Mouse (Mus musculus): ENCODE results near the gene Grhl3. TPM values are rescaled to one million over a fixed set of nuclear protein-coding genes. Genes with fewer than 3 reads are reported as not detected.
"Not testable (repeated sequence)": the region's sequence is repeated elsewhere in the genome, so short reads cannot be mapped to it uniquely, and the experiment has no call there.

Gene Grhl3
- 6.8 TPM in 2 replicates for polyA plus RNA-seq (2015; fragmentation: Nextera tagmentation; extraction: Ambion mirVana)

DNA sequence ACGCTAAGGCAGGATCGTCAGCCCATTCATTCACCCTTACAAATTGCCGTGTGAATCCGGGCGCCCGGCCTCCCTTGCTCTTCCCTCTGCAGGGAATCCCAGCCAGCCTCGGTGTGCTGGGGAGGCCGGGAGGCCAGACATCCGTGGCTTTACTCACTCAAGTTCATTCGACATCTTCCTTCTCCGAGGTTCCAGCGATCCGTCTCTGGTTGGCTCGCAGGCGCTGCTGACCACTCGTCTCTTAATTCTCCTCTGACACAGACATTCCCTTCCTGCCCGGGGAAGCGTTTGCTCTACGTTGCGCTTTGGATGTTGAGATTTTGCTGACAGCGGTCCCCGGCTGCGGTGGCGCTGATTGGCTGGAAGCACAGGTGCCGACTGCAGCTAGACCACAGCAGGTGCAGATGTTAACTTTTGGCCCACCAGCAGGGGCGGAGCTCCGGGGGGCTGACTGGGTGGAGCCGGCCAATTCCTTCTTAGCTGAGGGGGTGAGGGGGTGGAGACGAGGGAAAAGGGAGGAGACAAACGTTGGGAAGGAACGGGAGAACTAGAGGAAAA lies at the start of gene Grhl3:
Grhl3 (minus strand) TSS at position 380 of the 558 bp plus-strand sequence.
- Histone ChIP-seq H3K4me2 (ENCODE audit: low read depth, low read length) (peak within 1 kb of the TSS; percentile 79), H3K4me3 (ENCODE audit: low read length) (peak within 1 kb of the TSS; percentile 53), H3K9me3 (replicated peaks; ENCODE audit: control insufficient read depth, low read length) (no peaks in the 10 kb centered on the region), H3K9ac (ENCODE audit: low read length) (peak within 1 kb of the TSS; percentile 75), H3K27me3 (ENCODE audit: control insufficient read depth, insufficient read depth, low read length) (peaks cover 7% of the 10 kb centered on the region; the same call in 1 of the 2 replicates), H3K27ac (ENCODE audit: low read length) (peak within 1 kb of the TSS; percentile 85), H3K4me1 (ENCODE audit: control insufficient read depth, insufficient read depth, low read length) (peaks cover 49% of the 10 kb centered on the region), H3K36me3 (ENCODE audit: control insufficient read depth, insufficient read depth) (no peaks in the 10 kb centered on the region)
- ATAC-seq (replicated peaks; ENCODE audit: extremely low read depth, insufficient read depth, low FRiP score), result 0 out of 2 replicates have a peak, but pooled peaks have one; percentile 38
- 2% methylated on average over 31 of the region's 31 CpGs for WGBS

DNA sequence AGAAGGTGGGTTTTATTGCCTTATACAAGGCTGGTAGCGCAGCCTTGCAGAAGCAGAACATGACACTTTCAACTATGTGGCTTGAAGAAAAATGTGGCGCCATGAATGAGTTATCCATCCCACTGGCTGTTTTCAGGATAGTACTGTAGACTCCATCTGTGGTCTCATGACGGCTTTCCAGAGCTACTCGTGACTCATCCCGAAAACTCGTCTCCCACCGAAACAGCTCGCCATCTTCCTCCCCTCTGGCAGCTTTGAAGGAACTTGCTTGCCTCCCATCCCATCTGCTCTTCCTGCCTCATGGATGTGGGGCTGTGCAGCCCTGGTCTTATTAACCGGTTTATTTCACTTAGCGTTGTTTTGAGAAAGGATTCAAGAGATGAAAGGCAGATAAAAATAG lies 48.9 kb upstream of the Grhl3 start:
- no peak for ATAC-seq (replicated peaks; ENCODE audit: extremely low read depth, insufficient read depth, low FRiP score)

DNA sequence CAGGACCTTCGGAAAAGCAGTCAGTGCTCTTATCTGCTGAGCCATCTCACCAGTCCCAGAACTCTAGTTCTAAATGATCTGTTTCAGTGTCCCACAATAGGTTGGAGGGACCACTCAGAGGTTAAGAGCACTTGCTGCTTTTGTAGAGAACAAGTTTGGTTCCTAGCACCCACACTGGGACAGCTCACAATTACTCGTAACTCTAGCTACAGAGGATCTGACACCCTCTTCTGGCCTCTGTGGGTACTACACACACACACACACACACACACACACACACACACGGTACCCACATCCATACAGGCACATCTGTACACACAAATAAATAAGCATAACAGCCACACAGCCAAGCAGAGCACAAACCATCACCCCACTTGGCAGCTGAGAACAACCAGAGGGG lies 47.0 kb upstream of the Grhl3 start:
- Histone ChIP-seq H3K27ac (ENCODE audit: low read length) (no peak overlapping the region), H3K9ac (ENCODE audit: low read length) (no peak overlapping the region), H3K4me1 (ENCODE audit: control insufficient read depth, insufficient read depth, low read length) (peaks cover 3% of the 10 kb centered on the region; the same call in 1 of the 2 replicates), H3K4me3 (ENCODE audit: low read length) (no peak overlapping the region), H3K9me3 (replicated peaks; ENCODE audit: control insufficient read depth, low read length) (peaks cover 9% of the 10 kb centered on the region; the same call in 1 of the 2 replicates), H3K4me2 (ENCODE audit: low read depth, low read length) (no peak overlapping the region), H3K27me3 (ENCODE audit: control insufficient read depth, insufficient read depth, low read length) (peaks cover 16% of the 10 kb centered on the region; the same call in 1 of the 2 replicates), H3K36me3 (ENCODE audit: control insufficient read depth, insufficient read depth) (no peaks in the 10 kb centered on the region)
- 95% methylated on average over 3 of the region's 3 CpGs for WGBS
- no peak for ATAC-seq (replicated peaks; ENCODE audit: extremely low read depth, insufficient read depth, low FRiP score)

More for the DNA sequence above, 48.9 kb upstream of the Grhl3 start:
- Histone ChIP-seq H3K9ac (ENCODE audit: low read length) (no peak overlapping the region), H3K4me2 (ENCODE audit: low read depth, low read length) (no peak overlapping the region), H3K4me3 (ENCODE audit: low read length) (no peak overlapping the region), H3K4me1 (ENCODE audit: control insufficient read depth, insufficient read depth, low read length) (peaks cover 3% of the 10 kb centered on the region; the same call in 1 of the 2 replicates), H3K36me3 (ENCODE audit: control insufficient read depth, insufficient read depth) (no peaks in the 10 kb centered on the region), H3K27ac (ENCODE audit: low read length) (no peak overlapping the region), H3K27me3 (ENCODE audit: control insufficient read depth, insufficient read depth, low read length) (peaks cover 21% of the 10 kb centered on the region), H3K9me3 (replicated peaks; ENCODE audit: control insufficient read depth, low read length) (peaks cover 9% of the 10 kb centered on the region; the same call in 1 of the 2 replicates)
- WGBS, result 92% methylated on average over 10 of the region's 10 CpGs

DNA sequence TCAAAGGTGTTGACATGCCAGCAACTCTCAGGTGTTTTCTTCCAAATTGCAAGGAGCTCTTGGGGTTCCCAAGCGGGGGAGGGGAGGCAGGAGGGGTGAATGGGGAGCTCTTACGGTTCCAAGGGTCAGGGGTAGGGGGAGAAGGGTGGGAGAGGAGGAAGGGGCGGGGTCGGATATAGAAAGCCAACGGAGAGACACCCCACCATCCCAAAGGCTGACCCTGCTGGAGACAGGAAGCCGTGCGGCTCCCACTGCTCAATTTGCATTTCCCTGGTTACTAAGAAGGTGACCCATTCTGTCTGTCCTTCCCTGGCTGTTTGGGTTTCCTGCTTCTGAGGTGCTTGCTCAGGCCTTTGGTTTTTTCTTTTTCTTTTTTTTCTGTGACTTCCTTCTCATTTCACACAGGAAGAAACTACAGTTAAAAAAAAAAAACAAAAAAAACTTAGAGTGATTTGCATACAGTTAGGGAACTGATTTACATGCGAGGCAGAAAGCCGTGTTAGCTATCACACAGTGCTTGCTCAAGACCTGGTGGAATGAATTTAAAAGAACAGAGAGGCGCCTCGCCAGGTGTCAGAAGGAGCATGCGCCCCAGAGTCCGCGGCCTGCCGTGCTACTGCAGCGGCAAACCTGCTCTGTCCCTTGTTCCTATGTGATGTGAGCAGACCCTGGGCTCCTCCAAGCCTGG lies 44.5 kb upstream of the Grhl3 start:
- ATAC-seq (replicated peaks; ENCODE audit: extremely low read depth, insufficient read depth, low FRiP score), result no peak
- H3K9me3 ChIP-seq (replicated peaks; ENCODE audit: control insufficient read depth, low read length), result peaks cover 9% of the 10 kb centered on the region; the same call in 1 of the 2 replicates
- no peak overlapping the region for H3K4me3 ChIP-seq (ENCODE audit: low read length)
- no peak overlapping the region for H3K9ac ChIP-seq (ENCODE audit: low read length)
- no peak overlapping the region for H3K27ac ChIP-seq (ENCODE audit: low read length)
- peaks cover 9% of the 10 kb centered on the region; the same call in 1 of the 2 replicates for H3K27me3 ChIP-seq (ENCODE audit: control insufficient read depth, insufficient read depth, low read length)
- H3K4me2 ChIP-seq (ENCODE audit: low read depth, low read length), result no peak overlapping the region
- H3K36me3 ChIP-seq (ENCODE audit: control insufficient read depth, insufficient read depth), result no peaks in the 10 kb centered on the region
- H3K4me1 ChIP-seq (ENCODE audit: control insufficient read depth, insufficient read depth, low read length), result peaks cover 3% of the 10 kb centered on the region
- 21% methylated on average over 16 of the region's 16 CpGs for WGBS

DNA sequence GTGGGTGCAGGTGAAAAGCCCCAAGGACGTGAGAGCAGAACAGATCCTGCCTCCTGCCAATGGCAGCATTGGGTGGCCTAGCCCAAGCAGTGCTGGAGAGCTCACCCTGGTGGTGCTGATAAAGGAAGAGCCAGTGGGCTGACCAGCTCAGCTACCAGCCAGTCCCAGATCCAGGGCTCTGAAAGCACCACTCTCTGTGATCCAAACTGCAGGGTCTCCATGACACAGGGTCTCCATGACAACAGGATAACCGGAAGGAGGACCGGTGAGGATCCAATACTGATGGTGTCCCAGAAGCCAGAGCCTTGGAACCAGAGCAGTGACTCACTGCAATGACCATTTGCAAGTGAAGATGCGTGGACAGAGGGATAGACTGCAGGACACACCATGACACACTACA lies 43.6 kb upstream of the Grhl3 start:
- Histone ChIP-seq H3K27me3 (ENCODE audit: control insufficient read depth, insufficient read depth, low read length) (peaks cover 9% of the 10 kb centered on the region; the same call in 1 of the 2 replicates), H3K36me3 (ENCODE audit: control insufficient read depth, insufficient read depth) (no peaks in the 10 kb centered on the region), H3K4me2 (ENCODE audit: low read depth, low read length) (no peak overlapping the region), H3K9ac (ENCODE audit: low read length) (no peak overlapping the region), H3K27ac (ENCODE audit: low read length) (no peak overlapping the region), H3K9me3 (replicated peaks; ENCODE audit: control insufficient read depth, low read length) (peaks cover 9% of the 10 kb centered on the region; the same call in 1 of the 2 replicates), H3K4me1 (ENCODE audit: control insufficient read depth, insufficient read depth, low read length) (peaks cover 12% of the 10 kb centered on the region), H3K4me3 (ENCODE audit: low read length) (no peak overlapping the region)
- ATAC-seq (replicated peaks; ENCODE audit: extremely low read depth, insufficient read depth, low FRiP score), result no peak
- 49% methylated on average over 4 of the region's 4 CpGs for WGBS

DNA sequence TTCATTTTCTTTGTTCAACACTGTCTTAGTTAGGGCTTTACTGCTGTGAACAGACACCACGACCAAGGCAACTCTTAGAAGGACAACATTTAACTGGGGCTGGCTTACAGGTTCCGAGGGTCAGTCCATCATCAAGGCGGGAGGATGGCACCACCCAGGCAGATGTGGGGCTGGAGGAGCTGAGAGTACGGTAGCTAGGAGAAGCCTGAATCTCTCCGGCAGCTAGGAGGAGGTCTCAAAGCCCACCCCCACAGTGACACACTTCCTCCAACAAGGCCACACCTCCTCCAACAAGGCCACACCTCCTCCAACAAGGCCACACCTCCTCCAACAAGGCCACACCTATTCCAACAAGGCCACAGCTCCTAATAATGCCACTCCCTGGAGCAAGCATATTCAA lies 41.9 kb upstream of the Grhl3 start:
- not testable (repeated sequence) for H3K27me3 ChIP-seq (ENCODE audit: control insufficient read depth, insufficient read depth, low read length)

DNA sequence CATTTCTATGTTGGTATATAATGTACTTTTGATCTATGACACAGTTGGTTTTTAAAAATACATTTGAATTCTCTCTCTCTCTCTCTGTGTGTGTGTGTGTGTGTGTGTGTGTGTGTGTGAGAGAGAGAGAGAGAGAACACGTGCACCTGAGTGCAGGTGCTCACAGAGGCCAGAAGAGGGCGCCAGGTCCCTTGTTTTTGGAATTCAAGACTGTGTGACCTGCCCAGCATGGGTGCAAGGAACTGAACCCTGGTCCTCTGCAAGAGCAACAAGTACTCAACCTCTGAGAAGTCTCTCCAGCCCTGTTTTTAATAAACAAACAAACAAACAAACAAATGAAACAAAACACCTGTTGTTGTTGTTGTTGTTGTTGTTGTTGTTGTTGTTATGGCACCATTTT lies 36.6 kb upstream of the Grhl3 start:
- 77% methylated on average over 2 of the region's 2 CpGs for WGBS
- Histone ChIP-seq H3K27me3 (ENCODE audit: control insufficient read depth, insufficient read depth, low read length) (no peaks in the 10 kb centered on the region; the same call in 1 of the 2 replicates), H3K4me2 (ENCODE audit: low read depth, low read length) (no peak overlapping the region), H3K9ac (ENCODE audit: low read length) (no peak overlapping the region), H3K4me1 (ENCODE audit: control insufficient read depth, insufficient read depth, low read length) (peaks cover 11% of the 10 kb centered on the region), H3K27ac (ENCODE audit: low read length) (no peak overlapping the region), H3K9me3 (replicated peaks; ENCODE audit: control insufficient read depth, low read length) (peaks cover 18% of the 10 kb centered on the region), H3K36me3 (ENCODE audit: control insufficient read depth, insufficient read depth) (peaks cover 8% of the 10 kb centered on the region), H3K4me3 (ENCODE audit: low read length) (no peak overlapping the region)
- ATAC-seq (replicated peaks; ENCODE audit: extremely low read depth, insufficient read depth, low FRiP score), result no peak

More for the DNA sequence above, 41.9 kb upstream of the Grhl3 start:
- ATAC-seq (replicated peaks; ENCODE audit: extremely low read depth, insufficient read depth, low FRiP score); H3K4me3 ChIP-seq (ENCODE audit: low read length); H3K9ac ChIP-seq (ENCODE audit: low read length); H3K27ac ChIP-seq (ENCODE audit: low read length); H3K4me2 ChIP-seq (ENCODE audit: low read depth, low read length); H3K36me3 ChIP-seq (ENCODE audit: control insufficient read depth, insufficient read depth): not testable (repeated sequence)
- WGBS, result 67% methylated on average over 5 of the region's 5 CpGs
- Histone ChIP-seq H3K4me1 (ENCODE audit: control insufficient read depth, insufficient read depth, low read length) (peaks cover 12% of the 10 kb centered on the region), H3K9me3 (replicated peaks; ENCODE audit: control insufficient read depth, low read length) (peaks cover 19% of the 10 kb centered on the region)

DNA sequence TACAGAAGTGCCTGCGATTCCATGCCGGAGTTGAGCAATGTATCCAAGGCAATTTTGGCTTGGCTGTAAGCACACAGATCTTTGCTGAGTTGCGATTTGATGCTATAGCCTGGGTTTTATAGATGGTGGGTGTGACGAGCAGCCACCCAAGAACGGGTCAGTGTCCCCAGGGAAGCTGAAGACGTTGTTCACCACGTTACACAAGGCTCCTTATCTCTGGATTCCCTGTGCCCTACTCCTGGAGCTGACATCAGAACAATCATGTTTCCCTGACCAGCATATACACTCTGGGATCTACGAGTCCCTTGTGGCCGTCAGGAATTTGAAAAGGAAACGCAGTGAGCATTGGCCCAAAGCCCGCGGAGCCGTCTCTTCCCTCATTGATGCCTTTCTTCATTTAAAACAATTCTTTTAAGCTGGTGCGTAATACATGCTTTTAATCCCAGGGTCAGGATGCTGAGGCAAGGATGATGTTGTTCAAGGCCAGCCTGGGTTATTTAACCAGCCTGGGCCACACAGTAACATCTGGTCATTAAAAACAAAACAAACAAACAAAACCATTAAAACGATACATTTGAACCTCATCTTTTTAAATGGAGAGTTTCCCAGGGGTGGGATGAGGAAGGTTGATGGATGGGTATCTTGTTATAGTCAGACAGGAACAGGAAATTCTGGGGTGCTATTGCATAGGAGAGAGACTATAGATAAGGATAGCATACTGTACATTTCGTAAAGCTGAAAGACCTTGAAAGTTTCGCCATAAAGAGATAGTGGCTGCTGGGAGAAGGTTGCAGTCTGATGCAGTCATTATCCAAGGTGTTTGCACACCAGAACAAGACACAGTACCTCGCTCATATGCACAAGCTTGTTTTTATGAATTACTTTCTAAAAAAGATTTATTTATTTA lies 34.8 kb upstream of the Grhl3 start:
- Histone ChIP-seq H3K4me1 (ENCODE audit: control insufficient read depth, insufficient read depth, low read length) (peaks cover 11% of the 10 kb centered on the region), H3K4me2 (ENCODE audit: low read depth, low read length) (no peak overlapping the region), H3K27me3 (ENCODE audit: control insufficient read depth, insufficient read depth, low read length) (no peaks in the 10 kb centered on the region; the same call in 1 of the 2 replicates), H3K9me3 (replicated peaks; ENCODE audit: control insufficient read depth, low read length) (peaks cover 18% of the 10 kb centered on the region), H3K4me3 (ENCODE audit: low read length) (no peak overlapping the region), H3K36me3 (ENCODE audit: control insufficient read depth, insufficient read depth) (peaks cover 8% of the 10 kb centered on the region), H3K27ac (ENCODE audit: low read length) (no peak overlapping the region), H3K9ac (ENCODE audit: low read length) (no peak overlapping the region)
- 59% methylated on average over 18 of the region's 18 CpGs for WGBS
- ATAC-seq (replicated peaks; ENCODE audit: extremely low read depth, insufficient read depth, low FRiP score), result no peak

Measured in heart, embryonic 16.5 days (tissue).